ENCODE assay signal across 14 mouse cellular contexts in genomic region chr19:14785661-14786060, GRCm38 (mm10).
DNase-seq lines count a peak whose midpoint lies in the region; ATAC-seq and TF ChIP-seq lines count a peak whose summit lies in the region.
"Had no signal": no experiment of that assay in that cellular context is flagged by ENCODE, and none has a peak within 500 bp of the region (broad histone marks: within the 10 kb centered on the region; RNA-seq: fewer than 3 reads in every experiment).

No protein-coding gene starts in this region.

- DNase-seq in lung, adult 18-20 months, result peak; percentile 4 to 18
- DNase-seq in lung, adult 2 months, result no peak
- DNase-seq in ZHBTc4 (ENCODE audit: low read depth, low spot score), result peak; percentile 94
- DNase-seq in embryonic facial prominence, embryonic 11.5 days (ENCODE audit: low spot score), result peak; percentile 28
- peak; percentile 32 for DNase-seq in retina, postnatal 1 day
- no peak for DNase-seq in gastrocnemius, postnatal 10 days
- no peak for DNase-seq in adrenal gland, adult 8-10 months
- DNase-seq: cerebellum, adult 11-12 months; heart, postnatal 4 days; layer of hippocampus, adult 9-11 months had no signal

- H3K27me3 ChIP-seq in embryonic facial prominence, embryonic 11.5 days (ENCODE audit: control insufficient read depth, insufficient read depth, low read length), result no peaks in the 10 kb centered on the region
- H3K27me3 ChIP-seq: stomach, embryonic 15.5 days had no signal

- TF ChIP-seq POLR2A in lung, adult 2 months (IDR thresholded peaks at IDR 0.05; ENCODE audit: borderline replicate concordance, extremely low read depth, low read depth, low read length), result no peak

- no peak overlapping the region for H3K27ac ChIP-seq in embryonic facial prominence, embryonic 11.5 days (replicated peaks; ENCODE audit: low read depth, low read length)
- H3K27ac ChIP-seq: heart, embryonic 13.5 days; midbrain, embryonic 10.5 days; stomach, embryonic 15.5 days had no signal

- H3K4me1 ChIP-seq in lung, adult 2 months (ENCODE audit: control insufficient read depth, insufficient read depth, low read length), result no peaks in the 10 kb centered on the region
- H3K4me1 ChIP-seq in embryonic facial prominence, embryonic 11.5 days (ENCODE audit: control insufficient read depth, insufficient read depth, low read length), result no peaks in the 10 kb centered on the region
- H3K4me1 ChIP-seq: stomach, embryonic 15.5 days had no signal

- no peak; the same call in 1 of the 2 replicates for ATAC-seq in embryonic facial prominence, embryonic 11.5 days (replicated peaks; ENCODE audit: insufficient number of reproducible peaks, low FRiP score, low TSS enrichment, low read depth)
- ATAC-seq: CD4-positive, CD25-positive, alpha-beta regulatory T cell, adult 4 months had no signal

- 33% methylated on average over 3 of the region's 3 CpGs for WGBS in lung, adult 2 months
- 36% methylated on average over 3 of the region's 3 CpGs for WGBS in embryonic facial prominence, embryonic 11.5 days

- no peaks in the 10 kb centered on the region for H3K9me3 ChIP-seq in embryonic facial prominence, embryonic 11.5 days (replicated peaks; ENCODE audit: control insufficient read depth, low read length)
- H3K9me3 ChIP-seq: heart, embryonic 13.5 days; midbrain, embryonic 10.5 days; stomach, embryonic 15.5 days had no signal

- no peak overlapping the region for H3K4me2 ChIP-seq in embryonic facial prominence, embryonic 11.5 days (ENCODE audit: low read depth, low read length)
- H3K4me2 ChIP-seq: heart, embryonic 13.5 days; stomach, embryonic 15.5 days had no signal

- H3K36me3 ChIP-seq in embryonic facial prominence, embryonic 11.5 days (replicated peaks; ENCODE audit: control insufficient read depth, insufficient read depth, low read depth, low read length), result no peaks in the 10 kb centered on the region
- H3K36me3 ChIP-seq: heart, embryonic 13.5 days; midbrain, embryonic 10.5 days; stomach, embryonic 15.5 days had no signal

- no peak overlapping the region for H3K9ac ChIP-seq in embryonic facial prominence, embryonic 11.5 days (replicated peaks; ENCODE audit: low read length)
- H3K9ac ChIP-seq: heart, embryonic 13.5 days; stomach, embryonic 15.5 days had no signal

- H3K4me3 ChIP-seq in lung, adult 2 months (replicated peaks; ENCODE audit: extremely low read depth, low read depth, low read length), result no peak overlapping the region
- no peak overlapping the region for H3K4me3 ChIP-seq in embryonic facial prominence, embryonic 11.5 days (ENCODE audit: low read depth, low read length)
- H3K4me3 ChIP-seq: heart, embryonic 13.5 days; midbrain, embryonic 10.5 days; stomach, embryonic 15.5 days had no signal

- no peak for TF ChIP-seq CTCF in lung, adult 2 months (IDR thresholded peaks at IDR 0.05; ENCODE audit: insufficient read depth, low read length)

Comparison
In these comparisons a context has a peak if more than half of its experiments do, and no peak if none do; other contexts are left out.
1. DNase-seq: peak in lung, adult 18-20 months (2 of 2), ZHBTc4 (single experiment), embryonic facial prominence, embryonic 11.5 days (single experiment) and retina, postnatal 1 day (single experiment); none in lung, adult 2 months (single experiment), gastrocnemius, postnatal 10 days (single experiment) and adrenal gland, adult 8-10 months (single experiment).